Mouse (Mus musculus) brain, adult 2 months (tissue): Measurements from ENCODE around the gene Gapdh.

Experiments
- DNase-seq: peaks from one replicate; pipeline ENCODE4 v3.0.0; 2011; ENCODE audit warnings: low read depth, low spot score

Gene Gapdh

DNA sequence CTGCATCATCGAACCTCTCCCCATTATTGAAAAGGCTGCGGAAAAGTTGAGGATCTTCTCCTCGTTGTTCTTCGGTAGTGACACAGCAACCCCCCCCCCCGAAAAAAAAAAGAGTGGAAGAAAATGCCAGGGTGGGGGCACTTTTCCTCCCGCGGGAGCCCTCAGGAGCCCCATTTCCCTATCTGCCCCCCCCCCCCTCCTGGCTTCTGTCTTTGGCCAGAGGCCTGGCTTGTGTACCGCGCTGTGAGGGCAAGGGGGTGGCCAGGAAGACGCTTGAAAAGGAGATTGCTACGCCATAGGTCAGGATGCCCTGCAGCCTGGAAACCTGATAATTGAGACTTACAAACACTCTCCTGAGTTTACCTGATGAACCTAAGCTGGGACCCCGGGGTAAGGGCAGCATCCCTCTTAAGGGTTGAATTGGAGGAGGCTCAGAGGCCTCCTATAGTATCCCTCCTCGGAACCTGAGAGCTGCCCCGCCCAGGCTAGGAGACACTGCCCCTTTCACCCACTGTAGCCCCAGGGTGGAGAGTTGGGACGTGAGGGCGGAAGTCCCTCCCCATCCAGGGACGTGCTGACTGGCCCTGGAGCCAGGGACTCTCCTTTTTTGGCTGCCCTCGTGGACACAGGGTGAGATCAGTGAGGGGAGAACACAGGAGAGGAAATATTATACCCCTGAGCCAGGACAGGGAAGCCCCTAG is at the start of gene Gapdh:
TSS of gene Gapdh (minus strand) at position 417 of the 701 bp plus-strand sequence.
- DNase-seq = peak; percentile 92

DNA sequence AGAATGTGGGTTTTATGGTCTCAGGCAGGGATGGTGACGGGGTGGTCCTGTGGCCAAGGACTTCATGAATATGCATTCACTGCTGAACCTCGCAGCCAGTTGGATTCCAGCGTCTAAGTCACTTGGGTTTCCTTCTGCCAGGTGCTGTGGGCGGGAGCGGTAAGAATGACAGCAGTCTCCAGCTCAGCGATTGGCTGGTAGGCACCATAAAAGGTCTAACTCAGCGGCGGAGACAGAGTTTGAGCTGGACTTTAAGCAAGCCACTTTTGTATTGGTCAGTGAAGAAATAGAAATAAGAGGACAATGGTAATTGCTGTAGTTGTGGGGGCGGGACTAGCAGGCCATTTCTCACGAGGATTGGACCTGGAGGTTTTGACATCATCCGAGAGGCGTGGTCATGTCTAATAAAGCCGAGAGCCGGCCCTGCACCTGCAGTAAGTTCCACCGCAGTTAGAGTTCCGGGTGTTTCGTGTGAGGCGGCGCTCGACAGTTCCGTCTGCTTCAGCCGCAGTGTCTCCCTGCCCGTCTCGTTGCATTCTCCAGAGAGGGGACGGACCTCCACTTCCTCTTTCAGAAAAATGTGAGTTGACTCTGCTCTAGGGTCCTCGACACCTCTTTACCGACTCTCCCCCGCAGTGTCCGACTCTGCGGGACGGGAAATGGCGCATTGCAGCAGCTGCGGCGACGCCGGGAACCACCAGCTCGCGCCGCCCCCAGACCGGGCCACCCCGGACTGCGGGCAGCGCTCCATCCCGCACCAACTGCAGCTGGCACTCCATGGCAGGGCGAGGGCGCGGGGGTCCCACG is 49.1 kb upstream of the Gapdh start, which contains the start of gene Vamp1:
TSS of gene Vamp1 (plus strand) at position 404 of the 807 bp plus-strand sequence.
- peak; percentile 99 for DNase-seq

DNA sequence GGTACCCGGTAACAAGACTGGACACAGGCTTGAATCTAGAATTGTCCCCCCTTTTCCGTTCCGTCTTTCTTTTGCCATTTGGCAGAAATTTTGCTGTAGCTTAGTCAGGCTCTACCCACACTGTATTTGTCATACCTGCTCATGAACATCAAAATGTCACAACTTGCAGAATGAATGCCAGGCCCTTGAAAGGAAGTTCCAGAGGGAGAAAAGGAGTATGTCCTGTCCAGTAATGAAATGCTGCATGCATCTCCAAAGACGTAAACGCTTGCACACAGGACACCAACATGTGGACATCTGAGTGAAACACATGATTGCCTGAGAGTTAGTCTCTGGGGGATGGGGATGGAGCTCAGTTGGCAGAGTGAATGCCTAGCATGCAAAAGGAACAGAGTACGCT is 47.4 kb upstream of the Gapdh start:
- DNase-seq = peak; percentile 29

DNA sequence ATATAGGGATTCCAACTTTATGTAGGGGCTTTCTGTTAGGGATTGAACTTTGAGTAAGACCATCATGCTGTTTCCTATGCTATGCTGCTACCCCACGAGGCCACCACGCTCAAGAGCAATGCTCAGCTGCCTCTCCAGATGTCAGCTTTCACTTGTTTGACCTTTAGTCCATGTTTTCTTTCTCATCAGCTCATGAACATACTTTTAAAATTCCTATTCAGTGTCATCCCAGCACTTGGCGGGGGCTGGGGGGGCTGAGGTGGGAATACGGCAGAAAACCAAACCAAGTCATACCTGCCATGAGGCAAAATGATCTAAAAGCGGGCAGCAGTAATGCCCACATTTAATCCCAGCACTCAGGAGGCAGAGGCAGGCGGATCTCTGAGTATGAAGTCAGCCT is 46.9 kb upstream of the Gapdh start:
- no peak for DNase-seq

DNA sequence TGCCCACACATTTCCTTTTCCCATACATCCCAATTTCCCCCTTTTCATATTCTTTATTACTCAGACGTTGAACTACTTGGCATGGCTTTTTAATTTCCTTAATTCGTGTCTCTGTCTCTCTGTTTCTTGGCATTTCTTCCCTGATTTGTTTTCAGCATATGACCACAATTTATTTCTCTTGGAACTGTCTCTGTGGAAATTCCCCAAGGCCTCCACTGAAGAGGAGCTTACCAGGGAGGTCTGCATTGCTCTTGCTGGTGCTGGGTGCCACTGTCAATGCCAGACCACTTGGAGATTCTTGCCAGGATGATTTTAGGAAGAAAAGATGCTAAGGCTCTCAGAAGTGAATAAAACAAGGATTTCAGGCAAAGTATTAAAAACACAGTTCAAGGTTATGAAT is 46.4 kb upstream of the Gapdh start:
- DNase-seq = no peak

DNA sequence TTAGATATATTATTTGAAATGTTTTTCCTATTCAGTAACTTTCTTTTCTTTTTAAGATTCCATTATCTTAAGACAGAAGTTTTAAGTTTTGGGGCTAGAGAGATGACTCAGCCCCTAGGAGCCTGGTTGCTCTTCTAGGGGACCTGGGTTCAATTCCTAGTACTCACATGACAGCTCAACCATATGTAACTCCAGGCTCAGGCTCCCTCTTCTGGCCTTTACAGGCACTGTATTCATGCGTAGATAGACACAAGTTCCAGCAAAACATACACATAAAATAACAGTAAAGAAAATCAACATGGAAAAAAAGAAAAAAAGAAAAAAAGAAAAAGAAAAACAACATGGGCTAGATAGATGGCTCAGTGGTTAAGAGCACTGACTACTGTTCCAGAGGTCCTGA is 44.2 kb upstream of the Gapdh start:
- DNase-seq = no peak

DNA sequence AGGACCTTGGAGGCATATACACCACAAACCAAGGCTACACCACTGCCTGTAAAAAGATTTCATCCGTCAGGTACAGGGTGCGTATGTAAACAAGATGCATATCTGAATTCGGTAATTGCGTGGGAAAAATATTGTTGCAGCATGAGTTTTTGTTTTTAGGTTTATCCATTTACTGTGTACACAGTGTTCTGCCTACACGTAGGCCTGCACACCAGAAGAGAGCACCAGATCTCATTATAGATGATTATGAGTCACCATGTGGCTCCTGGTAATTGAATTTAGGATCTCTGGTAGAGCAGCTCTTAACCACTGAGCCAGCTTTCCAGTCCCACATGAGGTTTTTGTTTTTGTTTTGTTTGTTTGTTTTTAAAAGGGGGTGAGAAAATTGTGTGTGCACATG is 30.9 kb upstream of the Gapdh start:
- DNase-seq = peak; percentile 60

DNA sequence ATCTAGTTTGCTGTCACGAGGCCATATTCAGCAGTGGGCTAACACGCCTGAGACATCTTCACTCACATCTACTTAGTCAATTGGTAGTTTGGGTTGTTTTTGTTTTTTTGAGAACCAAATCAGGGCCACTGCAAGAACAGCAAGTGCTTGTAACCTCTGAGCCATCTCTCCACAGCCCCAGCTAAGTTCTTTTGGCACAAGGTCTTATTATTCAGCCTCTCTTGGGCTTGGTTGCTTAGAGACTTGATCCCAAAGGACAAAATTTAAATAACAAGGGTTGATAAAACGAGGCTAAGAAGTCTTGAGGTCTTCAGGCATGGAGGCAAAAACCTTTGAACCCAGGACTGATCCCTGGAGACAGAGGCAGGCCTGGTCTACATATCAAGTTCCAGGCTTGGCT is 30.0 kb upstream of the Gapdh start:
- DNase-seq = no peak

DNA sequence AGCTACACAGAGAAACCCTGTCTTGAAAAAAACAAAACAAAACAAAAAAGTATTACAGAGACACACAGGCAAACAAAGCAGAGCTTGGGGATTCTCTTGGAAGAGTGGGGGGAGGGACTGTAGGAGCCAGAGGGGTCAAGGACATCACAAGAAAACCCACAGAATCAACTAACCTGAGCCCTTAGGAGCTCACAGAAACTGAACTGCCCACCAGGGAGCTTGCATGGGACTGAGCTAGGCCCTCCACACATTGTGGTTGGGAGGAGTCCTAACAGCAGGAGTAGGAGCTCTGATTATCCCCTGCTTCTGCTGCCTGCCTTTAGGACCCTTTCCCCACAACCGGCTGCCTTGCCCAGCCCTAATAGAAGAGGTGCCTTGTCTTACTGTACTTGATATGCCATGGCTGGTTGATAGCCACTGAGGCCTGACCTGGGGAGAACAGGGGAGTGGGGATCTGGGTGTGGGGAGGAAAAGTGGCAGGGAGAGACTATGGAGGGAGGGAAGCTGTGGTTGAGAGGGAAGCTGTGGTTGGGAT is 29.3 kb upstream of the Gapdh start:
- DNase-seq = no peak

DNA sequence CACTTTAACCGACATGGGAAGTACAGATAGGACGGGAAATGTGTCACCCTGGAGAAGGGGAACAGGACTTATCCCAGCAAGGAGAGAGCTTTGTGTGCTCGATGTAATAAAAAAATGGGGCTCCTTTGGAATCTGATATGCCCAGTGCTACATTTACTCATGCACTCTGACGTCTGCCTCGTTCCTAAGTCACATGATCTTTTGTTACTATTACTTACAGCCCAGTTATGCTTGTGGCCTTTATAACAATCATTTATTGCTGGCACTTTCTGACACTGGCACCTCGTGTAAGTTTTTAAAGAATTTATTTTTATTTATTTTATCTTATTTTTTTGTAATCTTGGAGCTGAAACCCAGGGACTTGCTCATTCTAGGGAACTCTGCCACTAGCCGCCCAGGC is 27.1 kb upstream of the Gapdh start:
- DNase-seq = no peak

DNA sequence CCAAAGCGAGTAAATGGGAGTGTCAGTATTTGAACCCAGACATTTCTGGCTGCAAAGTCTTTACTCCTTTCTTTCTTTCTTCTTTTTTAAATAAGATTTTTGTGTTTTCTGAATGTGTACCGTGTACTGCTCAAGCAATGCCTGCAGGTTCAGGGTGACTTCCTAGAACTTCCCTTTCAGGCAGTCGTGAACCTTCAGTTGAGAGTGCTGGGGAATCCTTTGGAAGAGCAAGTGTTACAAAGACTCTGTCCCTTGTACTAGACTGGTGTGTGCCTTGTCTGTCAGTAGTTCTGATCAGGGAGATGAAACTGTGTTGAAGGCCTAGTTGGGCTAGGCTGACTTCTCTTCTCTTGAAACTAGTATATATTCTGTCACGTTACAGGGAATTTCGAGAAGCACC is 26.6 kb upstream of the Gapdh start:
- DNase-seq = no peak

DNA sequence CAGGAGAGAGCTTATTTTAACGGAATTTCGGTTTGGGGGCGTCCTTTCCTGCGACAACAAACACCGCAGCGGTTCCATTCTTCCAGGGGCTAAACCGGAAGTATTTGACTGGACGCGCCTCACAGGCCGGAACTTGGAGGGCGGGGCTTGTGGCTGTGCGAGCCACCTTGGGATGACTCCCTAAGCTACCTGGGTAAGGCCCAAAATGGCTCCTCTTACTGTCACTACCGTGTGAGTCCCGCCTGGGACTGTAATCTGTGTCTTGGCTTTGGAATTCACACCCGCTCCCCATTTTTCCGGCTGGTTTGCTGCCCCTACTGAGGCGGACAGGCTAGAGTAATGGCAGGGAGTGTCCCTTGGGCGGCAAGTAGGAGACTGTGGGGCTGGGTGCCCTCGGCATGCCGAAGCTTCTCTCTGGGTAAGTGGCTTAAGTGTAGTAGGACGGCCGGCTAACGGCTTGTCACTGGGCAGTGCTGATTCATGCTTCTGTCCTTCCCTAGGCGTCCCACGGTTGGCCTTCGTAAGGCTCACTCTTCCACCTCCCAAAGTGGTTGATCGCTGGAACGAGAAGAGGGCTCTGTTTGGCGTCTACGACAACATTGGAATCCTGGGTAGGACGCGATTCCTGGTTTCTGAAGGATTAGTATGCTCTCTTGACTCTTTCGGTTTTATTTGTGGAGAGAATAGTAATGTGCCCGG is 25.9 kb upstream of the Gapdh start:
- peak; percentile 97 for DNase-seq

DNA sequence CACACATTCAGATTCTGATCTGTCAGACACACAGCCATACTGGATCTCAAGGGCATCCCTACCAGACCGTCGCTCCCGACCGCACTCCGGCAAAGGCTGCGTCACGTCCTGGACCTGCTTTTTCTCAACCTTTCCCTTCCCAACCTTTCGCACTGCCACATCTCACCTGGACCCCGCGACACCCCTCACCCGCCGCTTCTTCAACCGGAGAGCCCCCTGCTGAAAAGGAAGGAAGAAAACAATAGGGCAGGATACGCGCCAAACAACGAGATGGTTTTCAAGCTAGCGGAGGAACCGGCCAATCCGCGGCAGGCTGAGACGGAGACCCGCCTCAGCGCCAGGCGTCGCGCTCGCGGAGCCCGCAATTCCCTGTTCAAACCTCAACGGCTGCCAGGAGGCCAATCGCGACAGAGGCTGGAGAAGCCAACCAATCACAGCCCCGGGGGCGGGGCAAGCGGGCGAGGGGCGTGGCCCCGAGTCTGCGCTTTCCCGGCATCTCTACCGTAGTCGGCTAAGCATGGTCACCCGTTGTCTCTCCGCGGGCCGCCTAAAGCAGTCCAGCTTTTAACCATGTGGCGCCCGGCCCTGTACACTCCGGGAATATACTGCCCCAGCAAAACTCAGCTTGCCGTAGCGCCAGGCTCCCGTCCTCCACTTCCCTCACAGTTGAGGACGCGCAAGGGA is 25.2 kb upstream of the Gapdh start, which contains the start of the genes Ncapd2 and Mrpl51:
TSS of gene Ncapd2 (minus strand) at position 370 of the 684 bp plus-strand sequence.
TSS of gene Mrpl51 (plus strand) at position 470 of the 684 bp plus-strand sequence.
- peak; percentile 99 for DNase-seq

DNA sequence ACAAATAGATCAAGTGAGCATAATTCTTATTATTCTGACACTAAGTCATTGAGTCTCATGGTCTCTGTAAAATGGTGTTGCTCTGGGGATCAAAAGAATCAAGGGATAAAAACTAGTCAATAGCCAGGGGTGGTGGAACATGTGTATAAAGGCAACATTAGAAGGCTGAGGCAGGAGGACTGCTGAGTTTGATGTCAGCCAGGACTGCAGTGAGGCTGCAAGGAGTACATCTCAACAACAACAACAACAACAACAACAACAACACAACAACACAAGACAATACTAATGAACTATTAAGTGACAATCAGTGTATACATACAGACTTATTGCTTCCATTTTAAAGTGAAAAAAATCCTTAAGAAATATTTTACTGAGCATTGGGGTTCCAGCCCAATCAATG is 24.5 kb upstream of the Gapdh start:
- DNase-seq = no peak

DNA sequence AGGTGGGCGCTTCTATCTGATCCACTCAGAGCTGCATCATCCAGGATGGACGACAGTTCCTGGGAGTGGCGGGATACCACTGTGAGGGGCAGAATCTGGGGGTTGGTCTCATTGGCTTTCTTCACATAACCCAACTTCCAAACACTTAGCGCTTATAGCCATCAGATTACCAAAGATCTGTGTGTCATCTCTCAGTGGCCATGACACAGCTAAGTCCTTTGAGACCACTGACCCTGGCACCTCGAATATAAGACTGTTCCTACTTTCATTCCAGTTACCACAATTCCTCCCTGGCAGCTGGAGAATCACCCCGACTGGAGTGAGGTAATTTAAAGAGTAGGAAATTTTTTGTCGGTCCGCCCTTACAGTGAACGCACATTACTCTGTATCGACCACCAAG is 19.9 kb upstream of the Gapdh start:
- no peak for DNase-seq

DNA sequence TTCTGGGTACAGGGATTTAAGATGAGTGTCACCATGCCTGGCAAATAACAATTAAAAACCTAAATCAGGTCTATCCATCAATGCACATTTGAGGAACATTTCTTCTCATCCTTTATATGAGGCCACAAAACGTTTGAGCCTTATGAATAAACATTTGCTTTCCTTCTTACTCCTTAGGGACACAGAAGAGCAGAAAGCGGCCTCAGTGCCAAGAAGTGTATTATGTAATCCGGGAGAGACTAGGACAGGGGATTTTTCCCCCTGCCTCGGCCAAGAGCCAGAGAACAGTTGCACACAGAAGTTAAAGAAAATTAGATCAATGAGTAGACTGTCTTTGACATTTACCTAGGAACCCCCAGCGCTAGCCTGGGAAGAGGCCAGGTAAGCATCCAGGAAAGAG is 15.9 kb upstream of the Gapdh start:
- peak; percentile 29 for DNase-seq

DNA sequence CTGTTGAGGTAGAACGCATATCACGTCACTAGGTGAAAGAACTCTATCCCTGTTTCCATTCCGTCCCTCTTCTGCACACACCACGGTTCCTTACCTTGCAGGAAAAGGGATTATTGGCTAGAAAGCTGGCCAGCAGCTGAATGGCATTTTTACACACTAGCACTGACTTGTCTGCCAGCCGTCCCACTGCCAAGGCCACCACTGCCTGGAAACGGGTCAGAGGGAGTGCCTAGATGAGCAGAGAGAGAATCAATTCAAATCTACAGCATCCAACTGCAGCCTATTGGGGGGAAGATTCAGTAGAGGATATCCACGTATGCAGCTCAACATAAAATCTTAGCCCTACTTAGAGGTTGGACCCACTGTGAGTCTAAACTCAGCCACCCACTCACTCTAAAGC is 13.3 kb upstream of the Gapdh start:
- DNase-seq = no peak

DNA sequence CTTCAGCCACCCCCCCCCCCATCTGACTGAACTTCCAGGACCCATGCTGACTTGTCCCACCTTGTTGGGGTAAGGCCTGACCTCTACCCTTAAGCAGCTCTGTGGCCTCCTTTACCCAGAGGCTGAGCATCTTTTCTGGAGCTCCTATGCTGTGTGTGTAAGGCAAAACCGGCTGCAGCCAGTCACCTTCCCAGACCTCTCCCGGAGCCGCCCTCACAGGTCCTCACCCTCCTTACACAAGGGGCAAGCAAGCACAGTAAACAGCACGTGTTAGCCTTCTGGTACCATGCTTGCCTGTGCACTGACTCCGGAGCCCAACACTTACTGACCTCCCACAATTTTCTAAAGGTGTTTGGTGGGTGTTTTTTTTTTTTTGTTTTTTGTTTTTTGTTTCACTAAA is 9.2 kb upstream of the Gapdh start:
- DNase-seq = no peak

DNA sequence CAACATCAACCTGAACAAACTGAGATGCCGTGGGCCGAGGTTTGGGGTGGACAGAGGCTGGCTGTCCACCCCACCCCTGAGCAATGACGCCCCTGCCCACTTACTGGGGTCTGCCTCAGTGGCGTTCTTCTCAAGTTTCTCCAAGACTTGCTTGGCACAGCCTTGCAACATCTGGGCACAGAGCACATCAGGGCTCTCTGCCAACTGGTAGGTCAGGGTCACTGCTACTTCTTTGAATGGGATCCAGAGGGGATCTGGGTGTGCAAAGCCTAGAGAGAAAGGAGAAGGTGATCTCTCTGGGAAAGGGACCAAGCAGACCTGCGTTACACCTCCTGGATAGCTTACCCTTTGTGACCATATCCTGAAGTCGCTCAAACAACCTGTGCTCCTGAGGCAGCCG is 7.0 kb upstream of the Gapdh start:
- no peak for DNase-seq

DNA sequence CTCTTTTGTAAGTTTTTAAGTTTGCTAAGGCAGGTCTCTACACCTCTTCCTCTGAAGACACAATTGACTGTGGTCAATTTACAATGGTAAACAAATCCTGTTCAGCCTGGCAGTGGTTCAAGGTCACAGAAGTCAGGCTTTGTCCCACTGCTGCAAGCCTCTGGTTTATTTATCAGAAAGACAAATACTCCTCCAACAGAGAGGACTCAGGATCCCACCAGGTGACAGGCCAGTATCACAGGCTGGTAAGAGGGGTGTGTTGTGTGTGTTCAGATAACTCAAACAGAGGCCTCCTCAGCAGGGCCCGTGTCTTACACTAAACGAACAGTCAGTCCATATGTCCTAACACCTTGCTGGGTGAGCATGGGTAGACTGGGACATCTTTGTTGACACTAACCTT is 6.2 kb upstream of the Gapdh start:
- DNase-seq = no peak

DNA sequence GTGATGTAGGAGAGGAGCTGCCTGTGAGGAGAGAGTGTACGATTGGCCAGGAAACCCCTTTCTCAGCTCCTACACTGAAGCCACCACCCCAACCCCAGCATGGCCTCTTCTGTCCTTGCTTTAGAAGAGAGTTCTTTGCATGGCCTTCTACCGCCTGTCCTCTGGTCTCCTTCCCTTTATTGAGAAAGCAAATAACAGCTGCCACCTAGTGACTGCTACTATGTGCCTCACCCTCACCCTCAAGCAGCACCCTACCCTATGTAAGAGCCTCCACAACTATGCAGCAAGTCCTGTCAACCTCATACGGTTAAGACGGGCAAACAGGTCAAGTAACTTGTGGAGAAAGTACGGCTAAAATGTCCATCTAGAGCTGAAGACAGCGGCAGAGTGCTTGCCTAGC is 3.9 kb upstream of the Gapdh start:
- peak; percentile 42 for DNase-seq

DNA sequence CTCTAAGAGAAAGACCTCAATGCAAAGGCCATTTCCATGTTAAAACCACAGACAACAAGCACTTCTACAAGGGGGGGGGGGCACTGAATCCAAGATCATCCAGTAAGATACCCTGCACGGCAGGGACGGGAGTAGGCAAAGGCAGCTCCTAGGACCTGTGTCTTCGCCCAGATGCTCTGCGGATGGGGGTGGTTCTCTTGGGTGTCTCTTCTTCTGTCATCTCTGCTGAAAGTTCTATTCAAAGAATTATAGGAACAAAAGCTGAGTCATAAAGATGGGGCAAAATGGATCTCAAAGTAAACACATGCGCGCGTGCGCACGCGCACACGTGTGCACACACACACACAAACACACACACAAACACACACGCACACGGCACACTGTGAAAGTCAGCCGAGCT is 1.8 kb upstream of the Gapdh start:
- peak; percentile 73 for DNase-seq
